Mouse (Mus musculus) embryonic facial prominence, embryonic 12.5 days (tissue): Measurements from ENCODE around the gene Dtx3l. TPM values are rescaled to one million over a fixed set of nuclear protein-coding genes. Genes with fewer than 3 reads are reported as not detected.
"Not testable (repeated sequence)": the region's sequence is repeated elsewhere in the genome, so short reads cannot be mapped to it uniquely, and the experiment has no call there.

Experiments used
- ATAC-seq: fragments of 200-750 bp; cut with Nextera tagmentation; 2 replicates; pipeline ENCODE4 v1.8.0; 2017; ENCODE audit not compliant: insufficient number of reproducible peaks, insufficient read depth, low FRiP score, low TSS enrichment
- H3K27ac ChIP-seq: fragments of 300-500 bp; sonication (generic); 2 replicates; pipeline ENCODE4 v1.5.1; 2016; ENCODE audit warnings: mild to moderate bottlenecking
- H3K27me3 ChIP-seq: fragments of 300-500 bp; sonication (generic); 2 replicates; pipeline ENCODE4 v1.6.1; 2016; ENCODE audit warnings: mild to moderate bottlenecking, moderate library complexity
- H3K36me3 ChIP-seq: fragments of 300-500 bp; sonication (generic); 2 replicates; pipeline ENCODE4 v1.6.1; 2016; ENCODE audit warnings: mild to moderate bottlenecking
- H3K4me1 ChIP-seq: fragments of 300-500 bp; sonication (generic); 2 replicates; pipeline ENCODE4 v1.6.1; 2016
- H3K4me2 ChIP-seq: fragments of 300-500 bp; sonication (generic); replicated peaks from 2 replicates; pipeline ENCODE4 v1.6.1; 2016; ENCODE audit warnings: mild to moderate bottlenecking, moderate library complexity
- H3K4me3 ChIP-seq: fragments of 300-500 bp; sonication (generic); 2 replicates; pipeline ENCODE4 v1.5.1; 2016; ENCODE audit warnings: mild to moderate bottlenecking
- H3K9ac ChIP-seq: fragments of 300-500 bp; sonication (generic); 2 replicates; pipeline ENCODE4 v1.6.1; 2016; ENCODE audit warnings: mild to moderate bottlenecking, moderate library complexity
- H3K9me3 ChIP-seq: fragments of 300-500 bp; sonication (generic); 2 replicates; pipeline ENCODE4 v1.6.1; 2016; ENCODE audit warnings: mild to moderate bottlenecking, moderate library complexity
- WGBS: fragments of 180-500 bp; shearing (Covaris S2); methylation state at CpG from one replicate; pipeline ENCODE4 v1.1.7; 2016; 5-methylcytosine and 5-hydroxymethylcytosine counted together
- polyA plus RNA-seq: library from polyadenylated mRNA; unstranded; fragments of >200 nt; fragmentation: Nextera tagmentation; extraction: Ambion mirVana; gene quantifications from 2 replicates; pipeline ENCODE4 v1.2.1, GENCODE M21; 2016

Dtx3l gene
- polyA plus RNA-seq, 1 experiment from 2014 or later = 3.0 TPM

DNA sequence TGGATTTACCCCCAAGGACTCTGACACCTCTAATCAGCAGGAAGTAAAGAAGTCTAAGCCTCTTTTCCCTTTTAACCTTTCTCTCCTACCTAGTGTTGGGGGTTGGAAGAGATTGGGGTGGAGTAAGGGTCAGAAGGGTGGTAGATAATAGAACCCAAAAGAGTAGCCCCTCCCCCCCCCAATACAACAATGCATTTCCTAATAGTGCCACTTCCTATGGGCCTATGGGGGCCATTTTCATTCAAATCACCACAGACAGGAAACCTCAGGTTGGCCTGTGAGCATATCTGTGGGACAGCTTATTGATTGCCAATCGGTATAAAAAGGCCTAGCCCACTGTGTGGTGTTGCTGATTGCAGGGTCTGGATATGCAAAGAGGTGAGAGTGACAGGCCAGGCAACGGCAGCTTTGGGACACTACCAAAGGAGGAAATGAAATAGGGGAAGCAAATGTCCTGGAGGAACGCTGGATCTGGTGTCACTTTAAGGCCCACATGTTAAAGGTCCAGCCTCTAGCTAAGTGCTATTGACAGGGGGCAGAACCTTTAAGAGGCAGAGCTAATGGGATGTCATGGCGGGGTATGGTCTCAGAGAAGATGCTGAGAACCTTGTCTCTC, 34.7 kb downstream of the Dtx3l start:
- no peak overlapping the region for H3K27ac ChIP-seq
- no peaks in the 10 kb centered on the region for H3K36me3 ChIP-seq
- no peaks in the 10 kb centered on the region for H3K9me3 ChIP-seq
- no peak overlapping the region for H3K4me2 ChIP-seq
- 60% methylated on average over 4 of the region's 4 CpGs for WGBS
- no peak overlapping the region for H3K4me3 ChIP-seq
- ATAC-seq = no peak
- H3K9ac ChIP-seq = no peak overlapping the region
- H3K4me1 ChIP-seq = no peaks in the 10 kb centered on the region
- no peaks in the 10 kb centered on the region for H3K27me3 ChIP-seq

- H3K27ac ChIP-seq = no peak overlapping the region
- WGBS = 88% methylated on average over 6 of the region's 6 CpGs
- no peaks in the 10 kb centered on the region for H3K4me1 ChIP-seq
- no peaks in the 10 kb centered on the region for H3K27me3 ChIP-seq
- H3K4me3 ChIP-seq = no peak overlapping the region
- H3K36me3 ChIP-seq = no peaks in the 10 kb centered on the region
- H3K9me3 ChIP-seq = no peaks in the 10 kb centered on the region
- no peak overlapping the region for H3K9ac ChIP-seq
- ATAC-seq = no peak
- no peak overlapping the region for H3K4me2 ChIP-seq
These were observed 35.8 kb downstream of the Dtx3l start for GRCm38 (mm10) chr16:35903014-35903640.

- H3K36me3 ChIP-seq = no peaks in the 10 kb centered on the region
- no peak overlapping the region for H3K9ac ChIP-seq
- no peak overlapping the region for H3K27ac ChIP-seq
- no peaks in the 10 kb centered on the region for H3K27me3 ChIP-seq
- H3K9me3 ChIP-seq = no peaks in the 10 kb centered on the region
- H3K4me2 ChIP-seq = no peak overlapping the region
- no peak for ATAC-seq
- no peak overlapping the region for H3K4me3 ChIP-seq
- H3K4me1 ChIP-seq = no peaks in the 10 kb centered on the region
- WGBS = 85% methylated on average over 3 of the region's 3 CpGs
These were observed 38.4 kb downstream of the Dtx3l start for GRCm38 (mm10) chr16:35900541-35900940.

- Histone ChIP-seq H3K4me1 (no peaks in the 10 kb centered on the region), H3K4me2 (no peak overlapping the region), H3K27me3 (no peaks in the 10 kb centered on the region), H3K36me3 (no peaks in the 10 kb centered on the region), H3K27ac (no peak overlapping the region), H3K9me3 (no peaks in the 10 kb centered on the region), H3K9ac (no peak overlapping the region), H3K4me3 (no peak overlapping the region)
- 70% methylated on average over 6 of the region's 6 CpGs for WGBS
- ATAC-seq = no peak
These were observed 44.0 kb downstream of the Dtx3l start for GRCm38 (mm10) chr16:35894997-35895396.

- H3K4me1 ChIP-seq, H3K9me3 ChIP-seq, ATAC-seq, H3K4me3 ChIP-seq, H3K36me3 ChIP-seq, H3K27ac ChIP-seq, H3K4me2 ChIP-seq, H3K9ac ChIP-seq, H3K27me3 ChIP-seq: not testable (repeated sequence)
- WGBS = 81% methylated on average over 5 of the region's 5 CpGs
These were observed 47.3 kb downstream of the Dtx3l start for GRCm38 (mm10) chr16:35891603-35892002.

- Histone ChIP-seq H3K4me3 (no peak overlapping the region), H3K9ac (no peak overlapping the region), H3K9me3 (no peaks in the 10 kb centered on the region), H3K4me2 (no peak overlapping the region), H3K4me1 (no peaks in the 10 kb centered on the region), H3K27me3 (no peaks in the 10 kb centered on the region), H3K27ac (no peak overlapping the region), H3K36me3 (no peaks in the 10 kb centered on the region)
- WGBS = 83% methylated on average over 3 of the region's 3 CpGs
- ATAC-seq = no peak
These were observed 48.3 kb downstream of the Dtx3l start for GRCm38 (mm10) chr16:35890645-35891044.

GRCm38 (mm10) chr16:35888910-35889309, 50.0 kb downstream of the Dtx3l start:
- H3K4me2 ChIP-seq = no peak overlapping the region
- H3K9ac ChIP-seq = no peak overlapping the region
- 88% methylated on average over 5 of the region's 5 CpGs for WGBS
- no peak for ATAC-seq
- no peak overlapping the region for H3K27ac ChIP-seq
- H3K9me3 ChIP-seq = no peaks in the 10 kb centered on the region
- H3K27me3 ChIP-seq = no peaks in the 10 kb centered on the region
- H3K4me3 ChIP-seq = no peak overlapping the region
- H3K4me1 ChIP-seq = no peaks in the 10 kb centered on the region
- H3K36me3 ChIP-seq = no peaks in the 10 kb centered on the region

DNA sequence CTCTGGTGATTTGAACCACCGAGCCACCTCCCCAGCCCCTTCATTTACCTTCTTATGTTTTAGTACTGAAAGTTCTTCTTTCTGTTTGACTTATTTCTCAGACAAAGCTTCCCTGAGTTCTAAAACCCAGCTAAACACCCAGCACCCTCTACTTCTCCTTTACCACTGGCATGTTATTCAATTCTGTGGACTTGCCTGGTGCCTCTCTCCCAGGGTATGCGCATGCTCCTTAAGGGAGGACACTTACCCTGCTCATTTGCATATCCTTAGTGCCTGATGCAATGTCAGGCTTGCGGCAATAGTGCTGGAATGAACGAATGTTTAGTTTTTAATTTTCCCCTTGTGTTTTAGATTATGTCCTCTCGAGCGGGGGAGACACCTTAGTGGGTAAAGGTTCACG, 50.8 kb downstream of the Dtx3l start:
- H3K4me3 ChIP-seq = no peak overlapping the region
- ATAC-seq = no peak
- H3K9me3 ChIP-seq = no peaks in the 10 kb centered on the region
- no peak overlapping the region for H3K9ac ChIP-seq
- H3K4me2 ChIP-seq = no peak overlapping the region
- H3K27ac ChIP-seq = no peak overlapping the region
- no peaks in the 10 kb centered on the region for H3K36me3 ChIP-seq
- H3K4me1 ChIP-seq = no peaks in the 10 kb centered on the region
- 66% methylated on average over 7 of the region's 7 CpGs for WGBS
- no peaks in the 10 kb centered on the region for H3K27me3 ChIP-seq

Other genes starting within 250 kb of the Dtx3l start
- 24.8 and 25.9 TPM in 2 replicates for gene Dirc2, start 169.8 kb downstream of the Dtx3l start, polyA plus RNA-seq
- gene Hspbap1, start 168.8 kb downstream of the Dtx3l start, polyA plus RNA-seq = 23.1 and 23.5 TPM in 2 replicates
- gene Parp14, start 67.6 kb downstream of the Dtx3l start, polyA plus RNA-seq = 0.50 and 0.87 TPM in 2 replicates
- gene Parp9, start 681 bp downstream of the Dtx3l start, polyA plus RNA-seq = 3.2 and 4.1 TPM in 2 replicates
- 53.6 and 55.5 TPM in 2 replicates for gene Kpna1, start 39.6 kb upstream of the Dtx3l start, polyA plus RNA-seq
- 14.1 and 14.2 TPM in 2 replicates for gene Wdr5b, start 102.0 kb upstream of the Dtx3l start, polyA plus RNA-seq
- gene Fam162a, start 132.4 kb upstream of the Dtx3l start, polyA plus RNA-seq = 311 and 320 TPM in 2 replicates
- gene Ccdc58, start 132.5 kb upstream of the Dtx3l start, polyA plus RNA-seq = 86.1 and 88.3 TPM in 2 replicates
- gene Csta1, start 192.1 kb upstream of the Dtx3l start, polyA plus RNA-seq = 0.10 TPM in 1 of 2 replicates, not detected in the other
- 1.9 TPM in 1 of 2 replicates, not detected in the other for gene Stfa2l1, start 217.7 kb upstream of the Dtx3l start, polyA plus RNA-seq
- 2.9 TPM in 1 of 2 replicates, not detected in the other for gene Gm5483, start 245.1 kb upstream of the Dtx3l start, polyA plus RNA-seq